Mouse (Mus musculus) MEL (cell line): ENCODE results near the gene Plcb4. TPM values are rescaled to one million over a fixed set of nuclear protein-coding genes. Genes with fewer than 3 reads are reported as not detected.

ENCODE experiments used
- DNase-seq: peaks from one replicate; pipeline ENCODE4 v3.0.0; 2011; ENCODE audit warnings: low read depth, low spot score
- H3K27ac ChIP-seq: 2 replicates; pipeline ENCODE4 v1.5.1; 2012; ENCODE audit warnings: low read depth, mild to moderate bottlenecking, control low read depth, low read length, moderate library complexity; ENCODE audit not compliant: control insufficient read depth
- H3K27me3 ChIP-seq, 2 experiments: fragments of 150-350 bp in 1 of 2; sonication (generic) in 1 of 2; 2 replicates each; pipeline ENCODE4 v1.6.1; 2012; ENCODE audit warnings: low read length in 2 of 2, mild to moderate bottlenecking in 2 of 2, improper control_type of control experiment in 1 of 2, moderate library complexity in 1 of 2; ENCODE audit not compliant: insufficient read depth in 2 of 2, control insufficient read depth in 1 of 2
- H3K36me3 ChIP-seq, 2 experiments: 2 replicates each; pipeline ENCODE4 v1.6.1; 2012 to 2014; ENCODE audit warnings: low read length in 2 of 2, improper control_type of control experiment in 1 of 2, inconsistent platforms in 1 of 2, mild to moderate bottlenecking in 1 of 2; ENCODE audit not compliant: insufficient read depth in 2 of 2, control insufficient read depth in 1 of 2
- H3K4me1 ChIP-seq, 2 experiments: fragments of 150-350 bp in 1 of 2; sonication (generic) in 1 of 2; 2 replicates each; pipeline ENCODE4 v1.6.1; 2012; ENCODE audit warnings: low read length in 2 of 2, improper control_type of control experiment in 1 of 2, mild to moderate bottlenecking in 1 of 2; ENCODE audit not compliant: insufficient read depth in 2 of 2, control insufficient read depth in 1 of 2
- H3K4me3 ChIP-seq, 2 experiments: fragments of 150-350 bp in 1 of 2; sonication (generic) in 1 of 2; 2 replicates each; pipeline ENCODE4 v1.5.1; 2012; ENCODE audit warnings: low read depth in 2 of 2, low read length in 2 of 2, mild to moderate bottlenecking in 2 of 2, moderate library complexity in 2 of 2, control low read depth in 1 of 2, improper control_type of control experiment in 1 of 2; ENCODE audit not compliant: control insufficient read depth in 1 of 2, insufficient read depth in 1 of 2
- H3K79me2 ChIP-seq: 2 replicates; pipeline ENCODE4 v1.6.1; 2012; ENCODE audit warnings: mild to moderate bottlenecking, low read length, moderate library complexity; ENCODE audit not compliant: control insufficient read depth, poor library complexity, insufficient read depth
- H3K9ac ChIP-seq: 2 replicates; pipeline ENCODE4 v1.6.1; 2012; ENCODE audit warnings: low read depth, mild to moderate bottlenecking, control low read depth, low read length, moderate library complexity; ENCODE audit not compliant: control insufficient read depth, poor library complexity, severe bottlenecking
- H3K9me3 ChIP-seq: fragments of 150-350 bp; sonication (generic); replicated peaks from 2 replicates; pipeline ENCODE4 v1.6.1; 2012; ENCODE audit warnings: mild to moderate bottlenecking, low read length, improper control_type of control experiment, moderate library complexity; ENCODE audit not compliant: insufficient read depth
- CHD1 ChIP-seq: IDR thresholded peaks from 2 replicates; pipeline ENCODE4 v1.6.1; 2012; ENCODE audit warnings: low read depth, mild to moderate bottlenecking, inconsistent platforms, low read length, improper control_type of control experiment
- CHD2 ChIP-seq: IDR thresholded peaks from 2 replicates; pipeline ENCODE4 v1.6.1; 2011; ENCODE audit warnings: low read length, improper control_type of control experiment
- GABPA ChIP-seq: IDR thresholded peaks from 2 replicates; pipeline ENCODE4 v1.6.1; 2012; ENCODE audit warnings: low read depth, mild to moderate bottlenecking, inconsistent platforms, low read length, improper control_type of control experiment, moderate library complexity
- KAT2A ChIP-seq: conservative IDR thresholded peaks from 2 replicates; pipeline ENCODE4 v1.6.1; 2012; ENCODE audit warnings: low read depth, low read length, improper control_type of control experiment, inconsistent platforms
- MAFK ChIP-seq: IDR thresholded peaks from 2 replicates; pipeline ENCODE4 v1.6.1; 2011; ENCODE audit warnings: low read depth, mild to moderate bottlenecking, low read length, improper control_type of control experiment, borderline replicate concordance
- MAX ChIP-seq: IDR thresholded peaks from 2 replicates; pipeline ENCODE4 v1.6.1; 2011; ENCODE audit warnings: low read length, improper control_type of control experiment
- MXI1 ChIP-seq: IDR thresholded peaks from 2 replicates; pipeline ENCODE4 v1.6.1; 2011; ENCODE audit warnings: mild to moderate bottlenecking, low read depth, low read length, improper control_type of control experiment
- MYB ChIP-seq: IDR thresholded peaks from 2 replicates; pipeline ENCODE4 v1.6.1; 2011; ENCODE audit warnings: mild to moderate bottlenecking, low read depth, low read length, improper control_type of control experiment
- MYC ChIP-seq: IDR thresholded peaks from 2 replicates; pipeline ENCODE4 v1.6.1; 2011; ENCODE audit warnings: low read depth, mild to moderate bottlenecking, low read length, improper control_type of control experiment, moderate library complexity
- NELFE ChIP-seq: IDR thresholded peaks from 2 replicates; pipeline ENCODE4 v1.6.1; 2011; ENCODE audit warnings: low read depth, low read length, improper control_type of control experiment
- POLR2A ChIP-seq, 2 experiments: IDR thresholded peaks; 2 replicates each; pipeline ENCODE4 v1.6.1; 2011 to 2012; ENCODE audit warnings: low read length in 2 of 2, mild to moderate bottlenecking in 2 of 2, control low read depth in 1 of 2, improper control_type of control experiment in 1 of 2, low read depth in 1 of 2, moderate library complexity in 1 of 2; ENCODE audit not compliant: control insufficient read depth in 1 of 2, insufficient read depth in 1 of 2, poor library complexity in 1 of 2
- POLR2AphosphoS5 ChIP-seq: IDR thresholded peaks from 2 replicates; pipeline ENCODE4 v1.6.1; 2012; ENCODE audit warnings: low read depth, borderline replicate concordance, mild to moderate bottlenecking, inconsistent platforms, low read length, moderate library complexity, mixed read lengths
- SIN3A ChIP-seq: IDR thresholded peaks from 2 replicates; pipeline ENCODE4 v1.6.1; 2012; ENCODE audit warnings: low read length, improper control_type of control experiment, inconsistent platforms
- TAL1 ChIP-seq: IDR thresholded peaks from 2 replicates; pipeline ENCODE4 v1.6.1; 2012; ENCODE audit warnings: mild to moderate bottlenecking, inconsistent platforms, low read length, moderate library complexity, mixed read lengths
- TBP ChIP-seq: IDR thresholded peaks from 2 replicates; pipeline ENCODE4 v1.8.0; 2011; ENCODE audit warnings: low read depth, low read length, improper control_type of control experiment
- UBTF ChIP-seq: IDR thresholded peaks from 2 replicates; pipeline ENCODE4 v1.6.1; 2012; ENCODE audit warnings: low read depth, mild to moderate bottlenecking, inconsistent platforms, low read length, improper control_type of control experiment, moderate library complexity, borderline replicate concordance; ENCODE audit not compliant: insufficient read depth
- ZC3H11A ChIP-seq: IDR thresholded peaks from 2 replicates; pipeline ENCODE4 v1.6.1; 2012; ENCODE audit warnings: low read depth, mild to moderate bottlenecking, inconsistent platforms, low read length, improper control_type of control experiment
- ZKSCAN1 ChIP-seq: IDR thresholded peaks from 2 replicates; pipeline ENCODE4 v1.6.1; 2012; ENCODE audit warnings: low read depth, mild to moderate bottlenecking, inconsistent platforms, low read length, improper control_type of control experiment, moderate library complexity
- ZMIZ1 ChIP-seq: IDR thresholded peaks from 2 replicates; pipeline ENCODE4 v1.6.1; 2012; ENCODE audit warnings: low read depth, mild to moderate bottlenecking, inconsistent platforms, low read length, improper control_type of control experiment, moderate library complexity
- polyA plus RNA-seq, 2 experiments: library from polyadenylated mRNA; stranded (reverse) in 1 of 2; unstranded in 1 of 2; fragments of >175 nt in 1 of 2; fragments of >200 nt in 1 of 2; gene quantifications; 2 replicates each; pipeline versions ENCODE4 v1.2.1 to v1.2.4; 2012; ENCODE audit warnings: low replicate concordance in 2 of 2, low read depth in 1 of 2; ENCODE audit not compliant: insufficient read length in 2 of 2, insufficient read depth in 1 of 2, missing spikeins in 1 of 2
- total RNA-seq: library from RNA; depleted of rRNA; stranded (reverse); fragments of 300-350 nt; gene quantifications from 2 replicates; pipeline ENCODE4 v1.2.3, GENCODE M21; 2012

The Plcb4 gene
- total and polyA plus RNA-seq, 3 experiments = not detected

DNA sequence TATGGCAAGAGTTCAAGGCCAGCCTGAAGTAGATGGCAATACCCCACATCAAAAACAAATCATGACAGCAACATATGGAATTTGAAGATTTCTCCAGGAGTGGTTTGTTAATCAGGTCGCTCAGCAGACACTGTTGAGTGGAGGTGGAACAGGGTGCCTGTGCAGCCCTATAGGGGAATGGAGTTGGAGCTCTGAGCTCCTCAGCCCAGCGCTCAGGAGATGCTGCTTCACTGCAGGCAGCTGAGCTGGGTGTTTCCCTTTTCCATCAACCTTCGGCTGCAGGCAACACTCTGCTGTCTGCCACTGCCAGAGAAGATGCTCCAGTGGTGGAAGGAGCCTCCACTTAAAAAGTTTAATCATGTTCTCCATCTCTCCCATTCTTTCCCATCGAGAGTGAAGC, 149.5 kb downstream of the Plcb4 start:
- no peaks in the 10 kb centered on the region for H3K27me3 ChIP-seq
- H3K9ac ChIP-seq = no peak overlapping the region
- no peaks in the 10 kb centered on the region for H3K4me1 ChIP-seq
- no peaks in the 10 kb centered on the region for H3K9me3 ChIP-seq
- TF ChIP-seq TBP = no peak
- no peak for TF ChIP-seq KAT2A
- no peak for TF ChIP-seq NELFE
- no peak for TF ChIP-seq UBTF
- TF ChIP-seq MXI1 = no peak
- no peak for TF ChIP-seq MAFK
- TF ChIP-seq SIN3A = no peak
- TF ChIP-seq GABPA = no peak
- TF ChIP-seq CHD1 = no peak
- TF ChIP-seq ZC3H11A = no peak
- TF ChIP-seq TAL1 = no peak
- TF ChIP-seq ZMIZ1 = no peak
- TF ChIP-seq MYC = no peak
- TF ChIP-seq CHD2 = no peak
- no peak for TF ChIP-seq MAX
- TF ChIP-seq POLR2AphosphoS5 = no peak
- DNase-seq = no peak
- no peak overlapping the region for H3K4me3 ChIP-seq
- no peak overlapping the region for H3K27ac ChIP-seq
- H3K36me3 ChIP-seq = no peaks in the 10 kb centered on the region
- H3K79me2 ChIP-seq = no peaks in the 10 kb centered on the region

DNA sequence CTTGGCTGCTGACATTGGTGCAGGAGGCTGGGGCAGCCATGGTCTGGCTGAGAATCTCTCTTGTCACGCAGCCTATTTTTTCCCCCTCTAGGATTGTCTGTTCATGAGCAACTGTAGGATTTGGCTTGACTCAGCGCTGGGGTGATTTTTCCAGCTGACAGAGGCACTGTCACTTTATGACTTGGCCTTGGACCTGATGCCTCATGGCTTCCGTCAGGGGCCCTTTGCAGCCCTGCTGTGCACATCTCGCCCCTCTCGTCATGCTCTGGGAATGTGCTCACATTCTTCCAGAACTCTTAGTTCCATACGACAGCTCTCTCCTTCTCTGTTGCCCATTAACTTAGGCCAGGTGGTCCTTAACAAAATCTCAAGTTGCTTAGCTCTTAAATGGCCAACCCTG, 152.0 kb downstream of the Plcb4 start:
- H3K79me2 ChIP-seq = no peaks in the 10 kb centered on the region
- no peaks in the 10 kb centered on the region for H3K9me3 ChIP-seq
- no peaks in the 10 kb centered on the region for H3K36me3 ChIP-seq
- H3K27me3 ChIP-seq = no peaks in the 10 kb centered on the region
- H3K4me3 ChIP-seq = no peak overlapping the region
- TF ChIP-seq MYB = no peak
- no peak for TF ChIP-seq ZMIZ1
- no peak for TF ChIP-seq POLR2A (IDR thresholded peaks at IDR 0.05; ENCODE audit: control insufficient read depth in 1 of 2, insufficient read depth in 1 of 2, low read depth in 1 of 2, low read length in 2 of 2, poor library complexity in 1 of 2)
- no peak for TF ChIP-seq ZKSCAN1
- H3K9ac ChIP-seq = no peak overlapping the region
- DNase-seq = no peak
- no peaks in the 10 kb centered on the region for H3K4me1 ChIP-seq
- H3K27ac ChIP-seq = no peak overlapping the region
